Mouse (Mus musculus): ENCODE results near the gene Il1rl2.

GRCm38 (mm10) chr1:40355904-40356521, 31.6 kb downstream of the Il1rl2 start:
- TF ChIP-seq EP300 (IDR thresholded peaks at IDR 0.05; ENCODE audit: low read depth) (0 out of 2 replicates have a peak, but pooled peaks have one; percentile 34), CTCF (IDR thresholded peaks at IDR 0.05; ENCODE audit: low read depth) (no peak)

Measured in liver, postnatal 0 days (tissue).